Mouse (Mus musculus): Measurements from ENCODE around the gene Rnf157. TPM values are rescaled to one million over a fixed set of nuclear protein-coding genes. Genes with fewer than 3 reads are reported as not detected.
A peak's percentile ranks its signal among the peaks of the same experiment; 100 is the strongest.

Gene Rnf157
- polyA plus RNA-seq (2016; fragmentation: Nextera tagmentation; extraction: Ambion mirVana), result 11.1 and 18.3 TPM in 2 replicates

- peak; percentile 90 for DNase-seq (ENCODE audit: low spot score)
- 5% methylated on average over 63 of the region's 82 CpGs for WGBS
- Histone ChIP-seq H3K4me1 (peaks cover 42% of the 10 kb centered on the region), H3K36me3 (no peaks in the 10 kb centered on the region), H3K27me3 (ENCODE audit: low read depth, poor library complexity, severe bottlenecking) (peaks cover 16% of the 10 kb centered on the region), H3K4me3 (peak within 1 kb of the TSS; percentile 86), H3K9me3 (replicated peaks) (no peaks in the 10 kb centered on the region), H3K27ac (peak within 1 kb of the TSS; percentile 95)
These were observed at the start of gene Rnf157 for GRCm38 (mm10) chr11:116412904-116413630. Gene Rnf157, minus strand, starts transcription at chr11:116413032.

- Histone ChIP-seq H3K4me1 (peaks cover 10% of the 10 kb centered on the region), H3K4me3 (no peak overlapping the region), H3K27me3 (ENCODE audit: low read depth, poor library complexity, severe bottlenecking) (no peaks in the 10 kb centered on the region), H3K27ac (no peak overlapping the region), H3K9me3 (replicated peaks) (no peaks in the 10 kb centered on the region), H3K36me3 (no peaks in the 10 kb centered on the region)
- 70% methylated on average over 4 of the region's 4 CpGs for WGBS
- no peak for DNase-seq (ENCODE audit: low spot score)
These were observed 47.0 kb upstream of the Rnf157 start for GRCm38 (mm10) chr11:116459786-116460185.

- Histone ChIP-seq H3K27me3 (ENCODE audit: low read depth, poor library complexity, severe bottlenecking) (no peaks in the 10 kb centered on the region), H3K36me3 (no peaks in the 10 kb centered on the region), H3K4me1 (peaks cover 4% of the 10 kb centered on the region; the same call in 1 of the 2 replicates), H3K4me3 (no peak overlapping the region), H3K9me3 (replicated peaks) (no peaks in the 10 kb centered on the region), H3K27ac (no peak overlapping the region)
- 87% methylated on average over 8 of the region's 8 CpGs for WGBS
- no peak for DNase-seq (ENCODE audit: low spot score)
These were observed 43.4 kb upstream of the Rnf157 start for GRCm38 (mm10) chr11:116456234-116456633.

GRCm38 (mm10) chr11:116453889-116454288 is 41.1 kb upstream of the Rnf157 start:
- peaks cover 4% of the 10 kb centered on the region; the same call in 1 of the 2 replicates for H3K4me1 ChIP-seq
- H3K9me3 ChIP-seq (replicated peaks), result no peaks in the 10 kb centered on the region
- WGBS, result 88% methylated on average over 10 of the region's 10 CpGs
- DNase-seq (ENCODE audit: low spot score), result no peak
- H3K27me3 ChIP-seq (ENCODE audit: low read depth, poor library complexity, severe bottlenecking), result no peaks in the 10 kb centered on the region
- no peaks in the 10 kb centered on the region for H3K36me3 ChIP-seq
- no peak overlapping the region for H3K27ac ChIP-seq
- no peak overlapping the region for H3K4me3 ChIP-seq

GRCm38 (mm10) chr11:116449341-116449740 is 36.5 kb upstream of the Rnf157 start:
- H3K9me3 ChIP-seq (replicated peaks), result no peaks in the 10 kb centered on the region
- H3K27ac ChIP-seq, result no peak overlapping the region
- no peaks in the 10 kb centered on the region for H3K36me3 ChIP-seq
- 94% methylated on average over 3 of the region's 3 CpGs for whole genome bisulfite sequencing
- H3K4me1 ChIP-seq, result peaks cover 28% of the 10 kb centered on the region
- peaks cover 28% of the 10 kb centered on the region for H3K27me3 ChIP-seq (ENCODE audit: low read depth, poor library complexity, severe bottlenecking)
- no peak overlapping the region for H3K4me3 ChIP-seq
- DNase-seq (ENCODE audit: low spot score), result no peak

GRCm38 (mm10) chr11:116447822-116448221 is 35.0 kb upstream of the Rnf157 start:
- Histone ChIP-seq H3K9me3 (replicated peaks) (no peaks in the 10 kb centered on the region), H3K27me3 (ENCODE audit: low read depth, poor library complexity, severe bottlenecking) (peaks cover 28% of the 10 kb centered on the region), H3K4me1 (peaks cover 42% of the 10 kb centered on the region), H3K27ac (no peak overlapping the region), H3K36me3 (no peaks in the 10 kb centered on the region), H3K4me3 (no peak overlapping the region)
- DNase-seq (ENCODE audit: low spot score), result no peak
- 68% methylated on average over 5 of the region's 5 CpGs for whole genome bisulfite sequencing

GRCm38 (mm10) chr11:116446308-116446887 is 33.6 kb upstream of the Rnf157 start:
- H3K9me3 ChIP-seq (replicated peaks), result no peaks in the 10 kb centered on the region
- H3K4me3 ChIP-seq, result 0 out of 2 replicates have a peak overlapping the region, but pooled peaks have one; percentile 13
- DNase-seq (ENCODE audit: low spot score), result no peak
- 0 out of 2 replicates have a peak, but pooled peaks cover under 1% of the 10 kb centered on the region for H3K36me3 ChIP-seq
- peak overlapping the region; percentile 50; the same call in 1 of the 2 replicates for H3K27ac ChIP-seq
- peaks cover 28% of the 10 kb centered on the region for H3K27me3 ChIP-seq (ENCODE audit: low read depth, poor library complexity, severe bottlenecking)
- 14% methylated on average over 19 of the region's 19 CpGs for WGBS
- H3K4me1 ChIP-seq, result peaks cover 46% of the 10 kb centered on the region

- Histone ChIP-seq H3K9me3 (replicated peaks) (no peaks in the 10 kb centered on the region), H3K27ac (peak overlapping the region; percentile 50), H3K4me3 (peak overlapping the region; percentile 30), H3K4me1 (peaks cover 46% of the 10 kb centered on the region), H3K27me3 (ENCODE audit: low read depth, poor library complexity, severe bottlenecking) (peaks cover 28% of the 10 kb centered on the region), H3K36me3 (peaks cover 7% of the 10 kb centered on the region; the same call in 1 of the 2 replicates)
- WGBS, result 22% methylated on average over 16 of the region's 16 CpGs
- peak; percentile 99 for DNase-seq (ENCODE audit: low spot score)
These were observed 32.9 kb upstream of the Rnf157 start for GRCm38 (mm10) chr11:116445596-116446307.

- Histone ChIP-seq H3K4me1 (peaks cover 51% of the 10 kb centered on the region), H3K27ac (peak overlapping the region; percentile 50; the same call in 1 of the 2 replicates)
These were observed 31.1 kb upstream of the Rnf157 start for GRCm38 (mm10) chr11:116443935-116444334.

GRCm38 (mm10) chr11:116443311-116443710 is 30.5 kb upstream of the Rnf157 start:
- no peak overlapping the region for H3K4me3 ChIP-seq
- peaks cover 22% of the 10 kb centered on the region for H3K27me3 ChIP-seq (ENCODE audit: low read depth, poor library complexity, severe bottlenecking)
- no peak for DNase-seq (ENCODE audit: low spot score)
- peaks cover 49% of the 10 kb centered on the region for H3K4me1 ChIP-seq
- peak overlapping the region; percentile 50 for H3K27ac ChIP-seq
- peaks cover 26% of the 10 kb centered on the region for H3K36me3 ChIP-seq
- no peaks in the 10 kb centered on the region for H3K9me3 ChIP-seq (replicated peaks)
- 87% methylated on average over 6 of the region's 6 CpGs for WGBS

More at GRCm38 (mm10) chr11:116443935-116444334, 31.1 kb upstream of the Rnf157 start:
- peaks cover 28% of the 10 kb centered on the region for H3K27me3 ChIP-seq (ENCODE audit: low read depth, poor library complexity, severe bottlenecking)
- H3K4me3 ChIP-seq, result no peak overlapping the region
- no peak for DNase-seq (ENCODE audit: low spot score)
- WGBS, result 90% methylated on average over 6 of the region's 6 CpGs
- H3K9me3 ChIP-seq (replicated peaks), result no peaks in the 10 kb centered on the region
- H3K36me3 ChIP-seq, result peaks cover 24% of the 10 kb centered on the region

GRCm38 (mm10) chr11:116442867-116443177 is 30.0 kb upstream of the Rnf157 start:
- no peak for DNase-seq (ENCODE audit: low spot score)
- Histone ChIP-seq H3K9me3 (replicated peaks) (no peaks in the 10 kb centered on the region), H3K4me1 (peaks cover 49% of the 10 kb centered on the region), H3K4me3 (no peak overlapping the region), H3K27ac (peak overlapping the region; percentile 50), H3K27me3 (ENCODE audit: low read depth, poor library complexity, severe bottlenecking) (peaks cover 18% of the 10 kb centered on the region), H3K36me3 (peaks cover 29% of the 10 kb centered on the region)
- 80% methylated on average over 6 of the region's 6 CpGs for WGBS

- DNase-seq (ENCODE audit: low spot score), result no peak
- Histone ChIP-seq H3K4me1 (peaks cover 51% of the 10 kb centered on the region), H3K9me3 (replicated peaks) (no peaks in the 10 kb centered on the region), H3K4me3 (no peak overlapping the region), H3K27ac (peak overlapping the region; percentile 50), H3K27me3 (ENCODE audit: low read depth, poor library complexity, severe bottlenecking) (peaks cover 13% of the 10 kb centered on the region), H3K36me3 (peaks cover 35% of the 10 kb centered on the region)
- 82% methylated on average over 15 of the region's 15 CpGs for WGBS
These were observed 29.5 kb upstream of the Rnf157 start for GRCm38 (mm10) chr11:116442129-116442866.
